Mouse (Mus musculus) MEL (cell line): ENCODE measurements at regions not wholly inside any gene's neighbourhood (a gene's known extent, or its start where the extent isn't known, plus 50 kb on each side); places are given as distances from the start of the nearest gene placed in this dataset.

Experiments
- DNase-seq: peaks from one replicate; pipeline ENCODE4 v3.0.0; 2011; ENCODE audit warnings: low read depth, low spot score
- H3K27ac ChIP-seq: 2 replicates; pipeline ENCODE4 v1.5.1; 2012; ENCODE audit warnings: low read depth, mild to moderate bottlenecking, control low read depth, low read length, moderate library complexity; ENCODE audit not compliant: control insufficient read depth
- H3K27me3 ChIP-seq, 2 experiments: fragments of 150-350 bp in 1 of 2; sonication (generic) in 1 of 2; 2 replicates each; pipeline ENCODE4 v1.6.1; 2012; ENCODE audit warnings: low read length in 2 of 2, mild to moderate bottlenecking in 2 of 2, improper control_type of control experiment in 1 of 2, moderate library complexity in 1 of 2; ENCODE audit not compliant: insufficient read depth in 2 of 2, control insufficient read depth in 1 of 2
- H3K36me3 ChIP-seq, 2 experiments: 2 replicates each; pipeline ENCODE4 v1.6.1; 2012 to 2014; ENCODE audit warnings: low read length in 2 of 2, improper control_type of control experiment in 1 of 2, inconsistent platforms in 1 of 2, mild to moderate bottlenecking in 1 of 2; ENCODE audit not compliant: insufficient read depth in 2 of 2, control insufficient read depth in 1 of 2
- H3K4me1 ChIP-seq, 2 experiments: fragments of 150-350 bp in 1 of 2; sonication (generic) in 1 of 2; 2 replicates each; pipeline ENCODE4 v1.6.1; 2012; ENCODE audit warnings: low read length in 2 of 2, improper control_type of control experiment in 1 of 2, mild to moderate bottlenecking in 1 of 2; ENCODE audit not compliant: insufficient read depth in 2 of 2, control insufficient read depth in 1 of 2
- H3K4me3 ChIP-seq, 2 experiments: fragments of 150-350 bp in 1 of 2; sonication (generic) in 1 of 2; 2 replicates each; pipeline ENCODE4 v1.5.1; 2012; ENCODE audit warnings: low read depth in 2 of 2, low read length in 2 of 2, mild to moderate bottlenecking in 2 of 2, moderate library complexity in 2 of 2, control low read depth in 1 of 2, improper control_type of control experiment in 1 of 2; ENCODE audit not compliant: control insufficient read depth in 1 of 2, insufficient read depth in 1 of 2
- H3K79me2 ChIP-seq: 2 replicates; pipeline ENCODE4 v1.6.1; 2012; ENCODE audit warnings: mild to moderate bottlenecking, low read length, moderate library complexity; ENCODE audit not compliant: control insufficient read depth, poor library complexity, insufficient read depth
- H3K9ac ChIP-seq: 2 replicates; pipeline ENCODE4 v1.6.1; 2012; ENCODE audit warnings: low read depth, mild to moderate bottlenecking, control low read depth, low read length, moderate library complexity; ENCODE audit not compliant: control insufficient read depth, poor library complexity, severe bottlenecking
- H3K9me3 ChIP-seq: fragments of 150-350 bp; sonication (generic); replicated peaks from 2 replicates; pipeline ENCODE4 v1.6.1; 2012; ENCODE audit warnings: mild to moderate bottlenecking, low read length, improper control_type of control experiment, moderate library complexity; ENCODE audit not compliant: insufficient read depth
- CTCF ChIP-seq, 3 experiments: IDR thresholded peaks in 2 of 3; conservative IDR thresholded peaks in 1 of 3; 2 replicates each; pipeline ENCODE4 v1.5.1; 2011 to 2012; ENCODE audit warnings: low read length in 3 of 3, low read depth in 2 of 3, mild to moderate bottlenecking in 2 of 3, improper control_type of control experiment in 1 of 3, inconsistent platforms in 1 of 3, mixed read lengths in 1 of 3, moderate library complexity in 1 of 3; ENCODE audit not compliant: control insufficient read depth in 1 of 3, insufficient read depth in 1 of 3, poor library complexity in 1 of 3, severe bottlenecking in 1 of 3
- E2F4 ChIP-seq: IDR thresholded peaks from 2 replicates; pipeline ENCODE4 v1.6.1; 2011; ENCODE audit warnings: low read depth, low read length, improper control_type of control experiment, borderline replicate concordance
- EP300 ChIP-seq, 2 experiments: IDR thresholded peaks; 2 replicates each; pipeline ENCODE4 v1.6.1; 2011; ENCODE audit warnings: improper control_type of control experiment in 2 of 2, low read length in 2 of 2, low read depth in 1 of 2, mild to moderate bottlenecking in 1 of 2
- ETS1 ChIP-seq: IDR thresholded peaks from 2 replicates; pipeline ENCODE4 v1.6.1; 2012; ENCODE audit warnings: low read depth, mild to moderate bottlenecking, inconsistent platforms, low read length, improper control_type of control experiment, moderate library complexity
- GABPA ChIP-seq: IDR thresholded peaks from 2 replicates; pipeline ENCODE4 v1.6.1; 2012; ENCODE audit warnings: low read depth, mild to moderate bottlenecking, inconsistent platforms, low read length, improper control_type of control experiment, moderate library complexity
- GATA1 ChIP-seq: IDR thresholded peaks from 2 replicates; pipeline ENCODE4 v1.6.1; 2011; ENCODE audit warnings: low read depth, low read length, improper control_type of control experiment
- HCFC1 ChIP-seq: IDR thresholded peaks from 2 replicates; pipeline ENCODE4 v1.6.1; 2012; ENCODE audit warnings: low read depth, mild to moderate bottlenecking, inconsistent platforms, low read length, improper control_type of control experiment, moderate library complexity
- JUND ChIP-seq: IDR thresholded peaks from 2 replicates; pipeline ENCODE4 v1.6.1; 2011; ENCODE audit warnings: low read depth, mild to moderate bottlenecking, improper control_type of control experiment, low read length
- MAFK ChIP-seq: IDR thresholded peaks from 2 replicates; pipeline ENCODE4 v1.6.1; 2011; ENCODE audit warnings: low read depth, mild to moderate bottlenecking, low read length, improper control_type of control experiment, borderline replicate concordance
- MEF2A ChIP-seq: IDR thresholded peaks from 2 replicates; pipeline ENCODE4 v1.6.1; 2014; ENCODE audit warnings: low read depth, mild to moderate bottlenecking, inconsistent platforms, low read length, improper control_type of control experiment; ENCODE audit not compliant: poor library complexity, insufficient replicate concordance, severe bottlenecking; ENCODE audit errors: extremely low read depth
- MYB ChIP-seq: IDR thresholded peaks from 2 replicates; pipeline ENCODE4 v1.6.1; 2011; ENCODE audit warnings: mild to moderate bottlenecking, low read depth, low read length, improper control_type of control experiment
- MYC ChIP-seq: IDR thresholded peaks from 2 replicates; pipeline ENCODE4 v1.6.1; 2011; ENCODE audit warnings: low read depth, mild to moderate bottlenecking, low read length, improper control_type of control experiment, moderate library complexity
- NRF1 ChIP-seq: IDR thresholded peaks from 2 replicates; pipeline ENCODE4 v1.6.1; 2014; ENCODE audit warnings: low read depth, mild to moderate bottlenecking, inconsistent platforms, low read length, improper control_type of control experiment, moderate library complexity; ENCODE audit not compliant: poor library complexity, insufficient read depth, severe bottlenecking
- POLR2A ChIP-seq, 2 experiments: IDR thresholded peaks; 2 replicates each; pipeline ENCODE4 v1.6.1; 2011 to 2012; ENCODE audit warnings: low read length in 2 of 2, mild to moderate bottlenecking in 2 of 2, control low read depth in 1 of 2, improper control_type of control experiment in 1 of 2, low read depth in 1 of 2, moderate library complexity in 1 of 2; ENCODE audit not compliant: control insufficient read depth in 1 of 2, insufficient read depth in 1 of 2, poor library complexity in 1 of 2
- POLR2AphosphoS2 ChIP-seq: IDR thresholded peaks from 2 replicates; pipeline ENCODE4 v1.6.1; 2011; ENCODE audit warnings: low read length, improper control_type of control experiment
- POLR2AphosphoS5 ChIP-seq: IDR thresholded peaks from 2 replicates; pipeline ENCODE4 v1.6.1; 2012; ENCODE audit warnings: low read depth, borderline replicate concordance, mild to moderate bottlenecking, inconsistent platforms, low read length, moderate library complexity, mixed read lengths
- RAD21 ChIP-seq: IDR thresholded peaks from 2 replicates; pipeline ENCODE4 v1.6.1; 2011; ENCODE audit warnings: mild to moderate bottlenecking, low read depth, low read length, improper control_type of control experiment
- RCOR1 ChIP-seq: IDR thresholded peaks from 2 replicates; pipeline ENCODE4 v1.6.1; 2012; ENCODE audit warnings: low read depth, mild to moderate bottlenecking, inconsistent platforms, low read length, improper control_type of control experiment
- SIN3A ChIP-seq: IDR thresholded peaks from 2 replicates; pipeline ENCODE4 v1.6.1; 2012; ENCODE audit warnings: low read length, improper control_type of control experiment, inconsistent platforms
- SMC3 ChIP-seq: IDR thresholded peaks from 2 replicates; pipeline ENCODE4 v1.6.1; 2011; ENCODE audit warnings: low read depth, low read length, improper control_type of control experiment
- USF2 ChIP-seq, 2 experiments: IDR thresholded peaks; 2 replicates each; pipeline ENCODE4 v1.6.1; 2011 to 2012; ENCODE audit warnings: improper control_type of control experiment in 2 of 2, low read length in 2 of 2, borderline replicate concordance in 1 of 2, inconsistent platforms in 1 of 2, low read depth in 1 of 2, mild to moderate bottlenecking in 1 of 2; ENCODE audit not compliant: insufficient read depth in 1 of 2
- ZC3H11A ChIP-seq: IDR thresholded peaks from 2 replicates; pipeline ENCODE4 v1.6.1; 2012; ENCODE audit warnings: low read depth, mild to moderate bottlenecking, inconsistent platforms, low read length, improper control_type of control experiment
- ZKSCAN1 ChIP-seq: IDR thresholded peaks from 2 replicates; pipeline ENCODE4 v1.6.1; 2012; ENCODE audit warnings: low read depth, mild to moderate bottlenecking, inconsistent platforms, low read length, improper control_type of control experiment, moderate library complexity
- ZNF384 ChIP-seq: IDR thresholded peaks from 2 replicates; pipeline ENCODE4 v1.6.1; 2012; ENCODE audit warnings: low read depth, mild to moderate bottlenecking, inconsistent platforms, low read length, improper control_type of control experiment

DNA sequence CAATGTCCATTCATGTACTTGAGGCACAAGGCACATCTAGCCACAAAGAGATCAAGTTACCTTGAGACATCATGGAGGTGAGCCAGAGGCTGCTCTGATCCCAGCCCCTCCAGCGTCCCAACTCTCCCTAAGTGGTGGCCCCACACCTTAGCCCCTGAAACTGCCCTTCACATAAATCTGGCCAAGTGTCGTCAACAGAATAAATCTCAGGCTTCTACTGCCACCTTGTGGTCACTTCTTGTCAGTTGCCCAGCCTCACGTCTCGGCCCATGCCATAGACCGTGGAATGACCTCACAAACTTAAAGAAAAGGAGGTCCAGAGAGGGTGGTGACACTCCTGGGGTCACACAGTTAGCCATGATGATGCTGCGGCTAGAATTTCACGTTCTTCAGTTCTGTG is 82.0 kb upstream of the Foxk1 start:
- Histone ChIP-seq H3K4me1 (no peaks in the 10 kb centered on the region), H3K27me3 (no peaks in the 10 kb centered on the region), H3K9ac (no peak overlapping the region), H3K79me2 (no peaks in the 10 kb centered on the region), H3K9me3 (no peaks in the 10 kb centered on the region), H3K4me3 (no peak overlapping the region), H3K36me3 (no peaks in the 10 kb centered on the region), H3K27ac (no peak overlapping the region)
- TF ChIP-seq SMC3: peak; percentile 49
- TF ChIP-seq CTCF (IDR thresholded peaks at IDR 0.05 in 2 of 3, conservative IDR thresholded peaks at IDR 0.05 in 1 of 3; ENCODE audit: control insufficient read depth in 1 of 3, insufficient read depth in 1 of 3, low read depth in 2 of 3, low read length in 3 of 3, poor library complexity in 1 of 3, severe bottlenecking in 1 of 3): peak; percentile 35 to 69 (median 53); a peak in 5 of 6 replicates
- no peak for TF ChIP-seq E2F4
- no peak for TF ChIP-seq NRF1
- no peak for TF ChIP-seq USF2 (IDR thresholded peaks at IDR 0.05; ENCODE audit: borderline replicate concordance in 1 of 2, insufficient read depth in 1 of 2, low read depth in 1 of 2, low read length in 2 of 2)
- TF ChIP-seq RAD21: peak; percentile 53
- no peak for TF ChIP-seq MEF2A
- no peak for TF ChIP-seq EP300 (IDR thresholded peaks at IDR 0.05; ENCODE audit: low read depth in 1 of 2, low read length in 2 of 2)
- TF ChIP-seq SIN3A: no peak
- peak; percentile 25 for DNase-seq

DNA sequence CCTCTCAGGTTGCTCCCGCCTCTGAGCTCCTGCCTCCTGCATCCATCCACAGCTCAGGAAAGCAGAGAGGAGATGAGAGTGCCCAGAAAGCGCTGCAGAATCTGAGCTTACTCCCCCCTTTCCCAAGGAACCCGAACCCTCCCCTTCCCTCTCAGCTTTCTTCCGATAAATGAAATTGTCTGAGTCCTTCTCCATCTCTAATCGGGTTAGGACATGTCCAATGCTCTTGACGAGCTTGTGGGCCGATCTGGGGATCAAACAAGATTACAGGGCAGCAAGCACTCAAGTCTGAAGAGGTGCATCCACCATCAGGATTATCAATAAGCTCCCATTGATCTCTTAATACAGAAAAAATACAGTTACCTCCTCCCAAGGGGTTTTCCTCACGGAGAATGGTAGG is 80.0 kb upstream of the Foxk1 start:
- H3K36me3 ChIP-seq: no peaks in the 10 kb centered on the region
- H3K9ac ChIP-seq: no peak overlapping the region
- H3K9me3 ChIP-seq: no peaks in the 10 kb centered on the region
- no peak overlapping the region for H3K27ac ChIP-seq
- H3K27me3 ChIP-seq: no peaks in the 10 kb centered on the region
- DNase-seq: no peak
- no peaks in the 10 kb centered on the region for H3K79me2 ChIP-seq
- H3K4me1 ChIP-seq: no peaks in the 10 kb centered on the region
- H3K4me3 ChIP-seq: no peak overlapping the region
- TF ChIP-seq MYC: no peak
- TF ChIP-seq ZC3H11A: no peak
- TF ChIP-seq GABPA: no peak
- TF ChIP-seq ETS1: no peak
- no peak for TF ChIP-seq MYB
- no peak for TF ChIP-seq POLR2AphosphoS2
- no peak for TF ChIP-seq RCOR1
- no peak for TF ChIP-seq MAFK
- TF ChIP-seq POLR2AphosphoS5: no peak
- TF ChIP-seq RAD21: no peak
- TF ChIP-seq JUND: no peak
- TF ChIP-seq ZNF384: no peak
- no peak for TF ChIP-seq CTCF (IDR thresholded peaks at IDR 0.05 in 2 of 3, conservative IDR thresholded peaks at IDR 0.05 in 1 of 3; ENCODE audit: control insufficient read depth in 1 of 3, insufficient read depth in 1 of 3, low read depth in 2 of 3, low read length in 3 of 3, poor library complexity in 1 of 3, severe bottlenecking in 1 of 3)
- no peak for TF ChIP-seq SIN3A
- no peak for TF ChIP-seq GATA1
- no peak for TF ChIP-seq ZKSCAN1
- TF ChIP-seq HCFC1: no peak
- TF ChIP-seq POLR2A (IDR thresholded peaks at IDR 0.05; ENCODE audit: control insufficient read depth in 1 of 2, insufficient read depth in 1 of 2, low read depth in 1 of 2, low read length in 2 of 2, poor library complexity in 1 of 2): no peak
